In genomic region chr5:113271207-113271811, GRCm38 (mm10) we compare ENCODE assay signal across 9 mouse cellular contexts. TPM values are rescaled to one million over a fixed set of nuclear protein-coding genes. Genes with fewer than 3 reads are reported as not detected.
A peak's percentile ranks its signal among the peaks of the same experiment; 100 is the strongest.
DNase-seq lines count a peak whose midpoint lies in the region; ATAC-seq and TF ChIP-seq lines count a peak whose summit lies in the region.
"Had no signal": no experiment of that assay in that cellular context is flagged by ENCODE, and none has a peak within 500 bp of the region (broad histone marks: within the 10 kb centered on the region; RNA-seq: fewer than 3 reads in every experiment).

No protein-coding gene starts in this region.

- TF ChIP-seq POLR2A in ES-Bruce4 (IDR thresholded peaks at IDR 0.05; ENCODE audit: insufficient read depth, low read length) = no peak

- no peak for TF ChIP-seq EP300 in ES-Bruce4 (IDR thresholded peaks at IDR 0.05; ENCODE audit: insufficient read depth, low read depth, low read length)

- peak overlapping the region; percentile 40 for H3K4me3 ChIP-seq in gastrocnemius, adult 2 months
- H3K4me3 ChIP-seq in ES-Bruce4 (ENCODE audit: low read depth, low read length) = peak overlapping the region; percentile 57
- no peak overlapping the region for H3K4me3 ChIP-seq in forebrain, embryonic 10.5 days

- no peak for DNase-seq in gastrocnemius, adult 2 months
- DNase-seq in gastrocnemius, postnatal 4 days (ENCODE audit: low spot score in 2 of 2) = no peak
- peak; percentile 48 to 68 for DNase-seq in frontal cortex, postnatal 10 days (ENCODE audit: low spot score in 2 of 2)
- DNase-seq in left cerebral cortex, postnatal 10 days (ENCODE audit: extremely low spot score in 1 of 2, low spot score in 2 of 2) = peak; percentile 56 to 72
- no peak for DNase-seq in adrenal gland, adult (ENCODE audit: inconsistent age in 2 of 2, low spot score in 1 of 2)
- DNase-seq in forebrain, embryonic 10.5 days (ENCODE audit: extremely low spot score, low spot score) = no peak

- TF ChIP-seq CTCF in gastrocnemius, adult 2 months (IDR thresholded peaks at IDR 0.05) = no peak
- TF ChIP-seq CTCF in ES-Bruce4 (IDR thresholded peaks at IDR 0.05; ENCODE audit: low read depth, low read length) = no peak

- no peak for ATAC-seq in erythroid progenitor cell, adult 5-6 weeks (replicated peaks; ENCODE audit: low FRiP score, poor library complexity, severe bottlenecking)

- 78% methylated on average over 11 of the region's 11 CpGs for WGBS in forebrain, embryonic 10.5 days

- intact Hi-C loops in gastrocnemius, adult 2 months (cut with DNase I) = no loop called here
- intact Hi-C loops in left cerebral cortex, postnatal 10 days (cut with DNase I) = loop anchor here (5.0 to 10.0 kb wide), 2 partner anchors 41 to 463 kb away; partner anchors contain the start of genes Ficd and Sgsm1

- H3K4me1 ChIP-seq in ES-Bruce4 (ENCODE audit: control insufficient read depth, insufficient read depth, low read length) = peaks cover 1% of the 10 kb centered on the region
- peaks cover 6% of the 10 kb centered on the region; the same call in 1 of the 2 replicates for H3K4me1 ChIP-seq in forebrain, embryonic 10.5 days

- no peak overlapping the region for H3K27ac ChIP-seq in gastrocnemius, adult 2 months
- no peak overlapping the region for H3K27ac ChIP-seq in ES-Bruce4 (ENCODE audit: insufficient read depth, low read length)
- no peak overlapping the region for H3K27ac ChIP-seq in forebrain, embryonic 10.5 days

- H3K36me3 ChIP-seq in ES-Bruce4 (ENCODE audit: control insufficient read depth, insufficient read depth, low read length, poor library complexity, severe bottlenecking) = no peaks in the 10 kb centered on the region
- peaks cover 56% of the 10 kb centered on the region for H3K36me3 ChIP-seq in forebrain, embryonic 10.5 days (replicated peaks)

- no peaks in the 10 kb centered on the region for H3K27me3 ChIP-seq in ES-Bruce4 (ENCODE audit: control insufficient read depth, insufficient read depth, low read length, poor library complexity, severe bottlenecking)
- H3K27me3 ChIP-seq in forebrain, embryonic 10.5 days (ENCODE audit: poor library complexity, severe bottlenecking) = no peaks in the 10 kb centered on the region

- no peaks in the 10 kb centered on the region for H3K9me3 ChIP-seq in ES-Bruce4 (replicated peaks; ENCODE audit: control insufficient read depth, insufficient read depth, low read length, poor library complexity, severe bottlenecking)
- H3K9me3 ChIP-seq in forebrain, embryonic 10.5 days = no peaks in the 10 kb centered on the region

- 0 out of 2 replicates have a peak overlapping the region, but pooled peaks have one; percentile 6 for H3K9ac ChIP-seq in ES-Bruce4 (ENCODE audit: low read depth, poor library complexity, severe bottlenecking)

RNA-seq across cellular contexts. Expression of gene Sgsm1, which starts 39.3 kb away (rescaled TPM):
- under 1 TPM; 0.23 to 0.47 TPM for total RNA-seq in gastrocnemius, adult 2 months (2021)
- 1 to 10 TPM in 1 of 2 experiments, under 1 TPM in 1; 0.75 to 1.3 TPM for total RNA-seq in gastrocnemius, postnatal 4 days (2021)
- polyA plus RNA-seq in ES-Bruce4 (2011; ENCODE audit: insufficient read depth, insufficient read length, low read depth, missing spikeins) = 11.7 and 12.6 TPM in 2 replicates
- total RNA-seq in left cerebral cortex, postnatal 10 days (2021) = 10 to 100 TPM; 83.2 to 87.1 TPM
- total RNA-seq in erythroid progenitor cell, adult 5-6 weeks (2015; ENCODE audit: low replicate concordance) = 0.36 TPM in 1 of 2 replicates, not detected in the other
- not detected in 2 replicates for total RNA-seq in erythroid progenitor cell, adult 5-6 weeks (2017; ENCODE audit: low replicate concordance)
- polyA plus RNA-seq in forebrain, embryonic 10.5 days (2016; fragmentation: Nextera tagmentation; extraction: Ambion mirVana) = 15.5 and 18.2 TPM in 2 replicates

RNA-seq across cellular contexts. Expression of gene Tmem211, which starts 44.6 kb away (rescaled TPM):
- total RNA-seq in gastrocnemius, adult 2 months (2021) = not detected
- not detected for total RNA-seq in gastrocnemius, postnatal 4 days (2021)
- 0.76 and 0.97 TPM in 2 replicates for polyA plus RNA-seq in ES-Bruce4 (2011; ENCODE audit: insufficient read depth, insufficient read length, low read depth, missing spikeins)
- total RNA-seq in left cerebral cortex, postnatal 10 days (2021) = not detected
- total RNA-seq in erythroid progenitor cell, adult 5-6 weeks (2015; ENCODE audit: low replicate concordance) = not detected in 2 replicates
- not detected in 2 replicates for total RNA-seq in erythroid progenitor cell, adult 5-6 weeks (2017; ENCODE audit: low replicate concordance)
- polyA plus RNA-seq in forebrain, embryonic 10.5 days (2016; fragmentation: Nextera tagmentation; extraction: Ambion mirVana) = 0.22 and 0.67 TPM in 2 replicates
- total RNA-seq: layer of hippocampus, postnatal 25 days had no signal

RNA-seq across cellular contexts. Expression of gene 2900026A02Rik, which starts 50.3 kb away (rescaled TPM):
- 10 to 100 TPM; 19.6 to 24.6 TPM for total RNA-seq in gastrocnemius, adult 2 months (2021)
- total RNA-seq in gastrocnemius, postnatal 4 days (2021) = 10 to 100 TPM; 50.3 to 50.7 TPM
- polyA plus RNA-seq in ES-Bruce4 (2011; ENCODE audit: insufficient read depth, insufficient read length, low read depth, missing spikeins) = 14.2 and 15.2 TPM in 2 replicates
- 10 to 100 TPM; 63.4 to 65.6 TPM for total RNA-seq in left cerebral cortex, postnatal 10 days (2021)
- 1.8 and 2.1 TPM in 2 replicates for total RNA-seq in erythroid progenitor cell, adult 5-6 weeks (2015; ENCODE audit: low replicate concordance)
- total RNA-seq in erythroid progenitor cell, adult 5-6 weeks (2017; ENCODE audit: low replicate concordance) = 0.13 TPM in 1 of 2 replicates, not detected in the other
- 4.4 and 4.5 TPM in 2 replicates for polyA plus RNA-seq in forebrain, embryonic 10.5 days (2016; fragmentation: Nextera tagmentation; extraction: Ambion mirVana)

Comparison
In these comparisons a context has a peak if more than half of its experiments do, and no peak if none do; other contexts are left out.
1. DNase-seq: peak in frontal cortex, postnatal 10 days (2 of 2) and left cerebral cortex, postnatal 10 days (2 of 2); none in gastrocnemius, adult 2 months (single experiment), gastrocnemius, postnatal 4 days (0 of 2), adrenal gland, adult (0 of 2) and forebrain, embryonic 10.5 days (single experiment).
2. RNA of gene Sgsm1, which starts 39.3 kb away (total RNA-seq): 83.2 to 87.1 TPM in left cerebral cortex, postnatal 10 days; 0.75 to 1.3 TPM in gastrocnemius, postnatal 4 days, 0.23 to 0.47 TPM in gastrocnemius, adult 2 months and 0.36 TPM in erythroid progenitor cell, adult 5-6 weeks; every median in the first group is over 10 times any median in the second.
3. RNA of gene 2900026A02Rik, which starts 50.3 kb away (total RNA-seq): 63.4 to 65.6 TPM in left cerebral cortex, postnatal 10 days, 50.3 to 50.7 TPM in gastrocnemius, postnatal 4 days and 19.6 to 24.6 TPM in gastrocnemius, adult 2 months; 0.13 to 2.1 TPM in erythroid progenitor cell, adult 5-6 weeks; every median in the first group is over 4 times any median in the second.